Mouse (Mus musculus): ENCODE results near the gene Nt5c3b. TPM values are rescaled to one million over a fixed set of nuclear protein-coding genes. Genes with fewer than 3 reads are reported as not detected.

Gene Nt5c3b
- total RNA-seq, 2 experiments from 2014 or later, result 25.9 to 54.2 TPM

DNA sequence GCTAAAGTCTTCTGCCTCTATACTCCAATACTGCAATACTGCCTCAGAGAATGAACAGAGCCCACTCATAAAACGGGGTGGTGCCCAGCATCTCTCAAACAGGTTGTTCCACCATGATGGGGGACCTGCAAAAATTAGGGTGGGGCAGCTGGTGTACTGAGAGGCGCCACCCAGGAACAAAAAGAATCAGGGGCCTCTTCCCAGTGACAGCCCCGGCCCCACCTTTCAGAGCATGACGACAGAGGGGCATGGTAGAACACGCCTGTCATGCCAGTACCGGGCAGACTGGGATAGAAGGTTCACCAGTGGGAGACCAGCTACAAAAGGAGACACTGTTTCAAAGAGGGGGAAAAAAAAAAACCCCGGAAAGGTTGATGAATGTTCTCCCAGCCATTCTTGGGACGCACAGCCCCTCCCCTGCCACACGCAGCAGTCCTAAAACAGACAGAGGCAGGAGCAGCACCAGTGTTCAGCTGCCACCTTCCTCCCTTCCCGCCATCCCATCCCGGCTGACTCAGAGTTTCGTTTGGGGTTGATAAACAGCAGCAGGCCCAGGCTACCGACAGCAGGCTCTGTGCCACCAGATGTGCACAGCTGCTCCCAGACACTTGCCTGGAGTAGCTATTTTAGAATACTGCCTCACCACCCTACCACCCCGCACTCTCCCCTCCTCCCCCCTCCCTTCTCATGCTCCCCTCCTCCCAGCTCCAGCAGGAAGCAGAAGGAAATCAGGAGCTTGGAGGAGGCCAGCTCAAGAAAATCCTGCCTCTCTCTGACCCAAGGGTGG, 53.8 kb downstream of the Nt5c3b start:
- ATAC-seq (replicated peaks; ENCODE audit: low FRiP score, low TSS enrichment, poor library complexity, severe bottlenecking), result no peak

DNA sequence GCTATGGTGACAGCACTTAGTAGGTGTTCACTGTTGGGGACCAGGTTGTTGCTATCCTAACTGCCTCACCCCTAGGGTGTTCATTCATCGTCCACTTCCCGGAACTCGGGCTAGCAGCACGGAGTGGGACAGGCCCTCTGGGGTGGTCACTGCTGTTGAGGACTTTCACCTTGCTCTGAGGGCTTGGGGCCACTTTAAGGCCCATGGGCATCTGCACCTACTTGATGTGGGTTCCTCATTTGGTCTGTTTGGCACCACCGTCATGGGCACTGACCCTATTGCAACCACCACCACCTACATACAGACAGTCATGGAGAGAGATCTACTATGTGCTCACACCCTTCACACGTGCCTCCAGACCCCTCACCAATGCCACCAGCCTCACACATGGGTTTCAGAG, 54.5 kb downstream of the Nt5c3b start:
- ATAC-seq (replicated peaks; ENCODE audit: low FRiP score, low TSS enrichment, poor library complexity, severe bottlenecking), result no peak

DNA sequence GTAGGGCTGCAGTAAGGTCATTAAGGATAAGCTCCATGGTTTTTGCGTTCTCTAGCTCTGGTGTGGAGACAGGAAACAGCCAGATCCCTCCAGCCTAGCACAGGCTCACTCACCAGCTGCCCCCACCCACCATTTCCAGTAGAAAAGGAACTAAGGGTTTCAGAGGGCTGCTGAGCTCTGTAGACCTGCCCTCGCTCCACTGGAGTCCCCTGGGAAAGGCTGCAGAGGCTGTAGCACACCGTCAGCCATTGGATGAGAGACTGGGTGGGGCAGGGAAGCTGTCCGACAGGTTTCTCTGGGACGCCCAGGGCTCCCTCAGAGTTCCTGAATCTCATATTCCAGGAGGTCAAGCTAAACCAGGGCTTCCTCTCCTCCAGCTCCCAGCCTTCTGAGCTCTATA, 55.0 kb downstream of the Nt5c3b start:
- ATAC-seq (replicated peaks; ENCODE audit: low FRiP score, low TSS enrichment, poor library complexity, severe bottlenecking), result no peak

DNA sequence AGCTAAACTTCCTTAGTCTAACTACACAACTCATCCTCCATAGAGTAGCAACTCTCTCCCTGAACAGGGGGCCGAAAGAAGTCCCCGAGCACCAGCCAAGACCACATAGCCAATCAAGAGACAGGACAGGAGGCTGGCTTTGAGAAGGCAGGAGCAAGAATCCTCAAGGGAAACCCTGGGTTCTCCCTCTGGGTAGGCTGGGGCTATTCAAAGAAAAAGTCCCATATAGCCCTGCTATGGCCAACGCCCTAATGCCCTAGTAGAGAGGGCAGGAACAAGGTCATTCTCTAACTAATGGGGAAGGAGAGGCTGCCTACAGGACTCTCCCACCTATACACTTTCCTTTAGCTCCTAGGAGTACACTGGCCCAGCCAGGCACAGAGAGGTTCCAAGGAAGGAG, 56.6 kb downstream of the Nt5c3b start:
- no peak for ATAC-seq (replicated peaks; ENCODE audit: low FRiP score, low TSS enrichment, poor library complexity, severe bottlenecking)

DNA sequence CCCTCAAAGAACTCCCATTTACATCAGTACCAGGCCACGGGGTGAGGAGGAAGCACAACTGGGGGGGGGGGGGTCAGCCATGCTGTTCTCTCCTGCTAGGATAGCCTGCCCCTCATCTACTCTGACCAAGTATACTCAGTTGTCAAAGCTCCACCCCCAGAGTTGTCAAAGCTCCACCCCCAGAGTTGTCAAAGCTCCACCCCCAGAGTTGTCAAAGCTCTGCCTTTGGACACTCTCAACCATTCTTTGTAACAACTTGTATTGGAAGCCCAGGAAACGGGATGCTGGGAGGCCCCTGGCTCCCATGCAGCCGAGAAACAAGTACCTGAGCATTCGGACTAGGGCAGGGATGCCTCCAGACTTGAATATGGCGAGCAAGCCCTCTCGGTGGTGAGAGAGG, 58.9 kb downstream of the Nt5c3b start:
- no peak for ATAC-seq (replicated peaks; ENCODE audit: low FRiP score, low TSS enrichment, poor library complexity, severe bottlenecking)

DNA sequence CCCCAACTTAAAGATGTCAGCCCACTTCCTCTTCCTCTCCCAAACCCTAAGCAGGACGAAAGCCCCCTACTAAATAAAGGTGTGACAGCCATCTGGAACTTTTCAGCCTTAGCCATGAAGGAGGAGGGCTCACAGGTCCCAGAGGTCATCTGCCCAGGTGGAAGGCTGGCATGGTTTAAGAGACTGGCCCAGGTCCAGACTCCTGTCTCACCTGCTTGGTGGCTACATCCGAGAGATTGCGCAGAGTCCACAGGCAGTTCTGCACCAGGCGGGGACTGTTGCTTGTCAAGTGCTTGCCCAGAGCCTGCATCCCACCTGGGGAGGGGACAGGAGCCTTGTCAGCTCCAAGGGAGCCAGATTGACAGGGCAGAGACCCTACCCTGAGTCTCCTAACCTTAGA, 62.3 kb downstream of the Nt5c3b start:
- ATAC-seq (replicated peaks; ENCODE audit: low FRiP score, low TSS enrichment, poor library complexity, severe bottlenecking), result no peak

DNA sequence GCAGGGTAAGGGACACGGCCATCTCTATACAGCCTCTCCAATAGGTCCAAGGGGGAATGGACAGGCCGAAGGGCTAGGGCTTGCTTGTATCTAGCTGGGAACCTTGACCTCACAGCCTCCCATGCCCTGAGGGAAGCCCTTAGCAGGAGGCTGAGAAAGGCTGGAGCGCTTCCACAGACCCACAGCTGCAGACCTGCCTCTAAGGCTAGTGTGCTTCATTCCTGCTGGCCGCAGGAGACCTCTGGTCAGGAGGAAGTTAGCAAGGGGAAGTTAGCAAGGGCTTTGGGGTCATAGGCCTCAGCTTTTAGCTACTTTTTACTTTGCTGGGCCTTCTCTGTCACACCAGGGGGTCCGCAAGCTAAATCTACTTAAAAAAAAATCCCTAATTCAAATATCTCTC, 63.2 kb downstream of the Nt5c3b start:
- ATAC-seq (replicated peaks; ENCODE audit: low FRiP score, low TSS enrichment, poor library complexity, severe bottlenecking), result no peak

DNA sequence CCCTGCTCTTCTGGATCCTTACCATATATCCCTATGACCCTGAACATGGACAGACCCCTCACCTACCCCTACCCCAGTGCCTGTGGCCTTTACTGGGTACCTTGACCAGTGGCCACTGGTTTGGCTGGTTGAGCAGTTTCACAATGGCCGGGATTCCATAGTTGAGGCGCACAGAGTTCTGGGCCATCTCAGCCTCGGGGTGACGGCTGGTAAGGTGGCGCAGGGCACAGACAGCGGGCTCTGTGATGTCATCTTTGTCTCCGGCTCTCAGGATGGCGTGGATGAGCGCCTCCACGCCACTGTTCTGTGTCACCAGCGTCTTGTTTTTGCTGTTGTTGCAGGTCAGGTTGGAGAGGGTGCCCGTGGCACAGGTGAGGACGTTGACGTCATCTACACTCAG, 63.6 kb downstream of the Nt5c3b start:
- ATAC-seq (replicated peaks; ENCODE audit: low FRiP score, low TSS enrichment, poor library complexity, severe bottlenecking), result no peak

DNA sequence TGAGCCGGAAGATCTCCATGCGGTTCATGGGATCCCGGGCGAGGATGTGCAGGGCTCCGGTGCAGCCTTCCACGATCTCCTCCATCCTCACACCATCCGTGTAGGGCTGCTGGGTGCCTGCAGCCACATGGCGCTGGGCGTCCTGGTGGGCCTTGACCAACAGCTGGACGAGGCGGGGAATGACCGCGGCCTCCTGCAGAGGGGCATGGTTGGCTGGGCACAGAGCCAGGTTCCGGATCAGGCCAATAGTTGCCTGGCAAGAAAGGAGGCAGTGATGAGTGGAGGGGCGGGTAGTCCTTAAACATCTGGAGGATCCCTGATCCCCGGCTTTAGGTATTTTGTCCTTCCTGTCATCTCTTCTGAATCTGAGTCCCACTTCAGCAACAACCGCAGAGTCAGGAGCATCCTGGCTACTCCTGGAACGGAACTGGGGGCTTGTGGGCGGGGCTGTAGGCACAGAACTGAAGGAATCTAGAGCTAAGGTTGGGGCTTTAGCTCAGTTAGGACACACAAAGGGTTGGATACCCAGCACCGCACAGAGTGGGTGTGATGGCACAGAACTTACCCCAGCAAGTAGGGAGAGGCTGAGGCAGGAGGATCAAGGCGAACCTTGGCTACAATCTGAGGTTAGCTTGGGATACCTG, 64.7 kb downstream of the Nt5c3b start:
- ATAC-seq (replicated peaks; ENCODE audit: low FRiP score, low TSS enrichment, poor library complexity, severe bottlenecking), result no peak

DNA sequence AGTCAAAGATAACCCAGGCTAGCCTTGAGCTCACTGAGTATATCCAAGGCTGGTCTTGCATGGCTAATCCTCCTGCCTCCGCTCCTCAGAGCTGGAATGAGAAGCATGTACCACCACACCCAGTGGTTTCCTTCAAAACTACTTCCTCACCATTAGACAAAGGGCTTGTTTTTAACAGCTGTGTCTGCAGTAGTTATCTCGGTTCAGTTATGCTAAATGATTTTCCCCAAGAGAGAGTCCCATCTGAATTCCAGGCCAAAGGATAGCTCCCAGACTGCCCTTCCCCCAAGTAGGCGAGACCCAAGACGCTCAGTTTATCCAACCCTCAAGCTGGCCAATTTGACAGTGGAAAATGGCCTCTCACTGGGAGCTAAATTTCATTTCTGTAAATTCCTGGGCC, 65.6 kb downstream of the Nt5c3b start:
- ATAC-seq (replicated peaks; ENCODE audit: low FRiP score, low TSS enrichment, poor library complexity, severe bottlenecking), result no peak

DNA sequence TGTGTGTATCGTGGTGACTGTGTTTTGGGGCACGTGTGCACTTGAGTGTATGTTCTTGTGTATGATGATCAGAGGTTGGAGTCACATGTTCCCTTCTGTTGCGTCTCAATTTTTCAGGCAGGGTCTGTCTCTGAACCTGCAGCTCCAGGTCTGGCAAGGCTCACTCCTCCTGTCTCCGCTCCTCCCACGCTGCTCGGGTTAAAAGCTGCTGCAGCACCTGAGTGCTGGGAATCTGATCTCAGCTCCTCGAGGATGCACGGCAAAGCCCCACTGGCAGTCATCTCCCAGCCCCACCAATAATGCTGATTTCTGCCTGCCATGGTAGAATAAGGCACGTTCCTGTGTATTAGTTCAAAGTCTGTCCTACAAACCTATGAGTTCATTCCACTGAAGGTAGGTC, 66.5 kb downstream of the Nt5c3b start:
- no peak for ATAC-seq (replicated peaks; ENCODE audit: low FRiP score, low TSS enrichment, poor library complexity, severe bottlenecking)

Other genes with a start within 250 kb of the Nt5c3b start
- gene Krt9, start 248.6 kb downstream of the Nt5c3b start, total RNA-seq (2014; fragmentation: Nextera tagmentation), result not detected in 2 replicates
- not detected in 2 replicates for gene Krt9, start 248.6 kb downstream of the Nt5c3b start, total RNA-seq (2017)
- not detected in 2 replicates for gene Krt14, start 234.3 kb downstream of the Nt5c3b start, total RNA-seq (2014; fragmentation: Nextera tagmentation)
- gene Krt14, start 234.3 kb downstream of the Nt5c3b start, total RNA-seq (2017), result not detected in 2 replicates
- not detected in 2 replicates for gene Krt16, start 192.9 kb downstream of the Nt5c3b start, total RNA-seq (2014; fragmentation: Nextera tagmentation)
- not detected in 2 replicates for gene Krt16, start 192.9 kb downstream of the Nt5c3b start, total RNA-seq (2017)
- gene Krt17, start 180.8 kb downstream of the Nt5c3b start, total RNA-seq (2014; fragmentation: Nextera tagmentation), result not detected in 2 replicates
- gene Krt17, start 180.8 kb downstream of the Nt5c3b start, total RNA-seq (2017), result not detected in 2 replicates
- gene Krt42, start 171.9 kb downstream of the Nt5c3b start, total RNA-seq (2014; fragmentation: Nextera tagmentation), result not detected in 2 replicates
- not detected in 2 replicates for gene Krt42, start 171.9 kb downstream of the Nt5c3b start, total RNA-seq (2017)
- 1,051 and 1,260 TPM in 2 replicates for gene Eif1, start 121.9 kb downstream of the Nt5c3b start, total RNA-seq (2014; fragmentation: Nextera tagmentation)
- 170 and 204 TPM in 2 replicates for gene Eif1, start 121.9 kb downstream of the Nt5c3b start, total RNA-seq (2017)
- not detected in 2 replicates for gene Gast, start 107.4 kb downstream of the Nt5c3b start, total RNA-seq (2014; fragmentation: Nextera tagmentation)
- gene Gast, start 107.4 kb downstream of the Nt5c3b start, total RNA-seq (2017), result not detected in 2 replicates
- not detected in 2 replicates for gene Hap1, start 85.7 kb downstream of the Nt5c3b start, total RNA-seq (2014; fragmentation: Nextera tagmentation)
- not detected in 2 replicates for gene Hap1, start 85.7 kb downstream of the Nt5c3b start, total RNA-seq (2017)
- 0.40 and 0.81 TPM in 2 replicates for gene Jup, start 44.0 kb downstream of the Nt5c3b start, total RNA-seq (2014; fragmentation: Nextera tagmentation)
- gene Jup, start 44.0 kb downstream of the Nt5c3b start, total RNA-seq (2017), result 0.52 and 0.80 TPM in 2 replicates
- 1.0 TPM in 1 of 2 replicates, not detected in the other for gene P3h4, start 27.0 kb downstream of the Nt5c3b start, total RNA-seq (2014; fragmentation: Nextera tagmentation)
- 0.08 and 0.33 TPM in 2 replicates for gene P3h4, start 27.0 kb downstream of the Nt5c3b start, total RNA-seq (2017)
- gene Fkbp10, start 26.1 kb downstream of the Nt5c3b start, total RNA-seq (2014; fragmentation: Nextera tagmentation), result not detected in 2 replicates
- gene Fkbp10, start 26.1 kb downstream of the Nt5c3b start, total RNA-seq (2017), result 0.53 TPM in 1 of 2 replicates, not detected in the other
- gene Klhl10, start 109 bp upstream of the Nt5c3b start, total RNA-seq (2014; fragmentation: Nextera tagmentation), result 2.6 TPM in 1 of 2 replicates, not detected in the other
- 1.6 TPM in 1 of 2 replicates, not detected in the other for gene Klhl10, start 109 bp upstream of the Nt5c3b start, total RNA-seq (2017)
- gene Klhl11, start 30.9 kb upstream of the Nt5c3b start, total RNA-seq (2014; fragmentation: Nextera tagmentation), result 10.8 and 14.8 TPM in 2 replicates
- 27.9 and 40.8 TPM in 2 replicates for gene Klhl11, start 30.9 kb upstream of the Nt5c3b start, total RNA-seq (2017)
- gene Acly, start 86.2 kb upstream of the Nt5c3b start, total RNA-seq (2014; fragmentation: Nextera tagmentation), result 99.9 and 114 TPM in 2 replicates
- 90.6 and 112 TPM in 2 replicates for gene Acly, start 86.2 kb upstream of the Nt5c3b start, total RNA-seq (2017)
- gene Ttc25, start 103.8 kb upstream of the Nt5c3b start, total RNA-seq (2014; fragmentation: Nextera tagmentation), result not detected in 2 replicates
- gene Ttc25, start 103.8 kb upstream of the Nt5c3b start, total RNA-seq (2017), result not detected in 2 replicates
- 57.0 and 60.8 TPM in 2 replicates for gene Cnp, start 133.1 kb upstream of the Nt5c3b start, total RNA-seq (2014; fragmentation: Nextera tagmentation)
- gene Cnp, start 133.1 kb upstream of the Nt5c3b start, total RNA-seq (2017), result 26.7 and 44.2 TPM in 2 replicates
- 14.2 and 14.9 TPM in 2 replicates for gene Nkiras2, start 177.4 kb upstream of the Nt5c3b start, total RNA-seq (2014; fragmentation: Nextera tagmentation)
- gene Nkiras2, start 177.4 kb upstream of the Nt5c3b start, total RNA-seq (2017), result 4.2 and 11.2 TPM in 2 replicates
- gene Dnajc7, start 178.4 kb upstream of the Nt5c3b start, total RNA-seq (2014; fragmentation: Nextera tagmentation), result 133 and 176 TPM in 2 replicates
- 139 and 147 TPM in 2 replicates for gene Dnajc7, start 178.4 kb upstream of the Nt5c3b start, total RNA-seq (2017)